19 mouse cellular contexts compared by ENCODE assay signal in genomic region chr12:3680721-3681120, GRCm38 (mm10).
"Had no signal": no experiment of that assay in that cellular context is flagged by ENCODE, and none has a peak within 500 bp of the region (broad histone marks: within the 10 kb centered on the region; RNA-seq: fewer than 3 reads in every experiment).

No protein-coding gene starts in this region.

- H3K4me2 ChIP-seq: lung, embryonic 14.5 days; midbrain, embryonic 12.5 days; neural tube, embryonic 13.5 days; neural tube, embryonic 15.5 days had no signal

- H3K36me3 ChIP-seq: midbrain, embryonic 10.5 days; midbrain, embryonic 12.5 days; neural tube, embryonic 13.5 days; neural tube, embryonic 15.5 days had no signal

- H3K27me3 ChIP-seq: midbrain, embryonic 12.5 days; neural tube, embryonic 13.5 days; neural tube, embryonic 15.5 days had no signal

- H3K27ac ChIP-seq: midbrain, embryonic 10.5 days; midbrain, embryonic 12.5 days; neural tube, embryonic 13.5 days; neural tube, embryonic 15.5 days had no signal

- DNase-seq: lung, adult 18-20 months; lung, embryonic 14.5 days; lung, postnatal 10 days; lung, postnatal 4 days; midbrain, embryonic 14.5 days; retina, postnatal 1 day; right cerebral cortex, adult 18-20 months; right cerebral cortex, postnatal 25 days; right cerebral cortex, postnatal 4 days; spleen, adult 18-20 months; thymus, adult 18-20 months; thymus, postnatal 14 days; thymus, postnatal 36 days had no signal

- H3K9ac ChIP-seq: lung, embryonic 14.5 days; midbrain, embryonic 12.5 days; neural tube, embryonic 13.5 days; neural tube, embryonic 15.5 days had no signal

- H3K9me3 ChIP-seq: midbrain, embryonic 10.5 days; midbrain, embryonic 12.5 days; neural tube, embryonic 13.5 days; neural tube, embryonic 15.5 days had no signal

- ATAC-seq: midbrain, embryonic 16.5 days had no signal

- H3K4me3 ChIP-seq: midbrain, embryonic 10.5 days; midbrain, embryonic 12.5 days; myocyte; neural tube, embryonic 13.5 days; neural tube, embryonic 15.5 days had no signal

- H3K4me1 ChIP-seq: midbrain, embryonic 10.5 days; midbrain, embryonic 12.5 days; neural tube, embryonic 13.5 days; neural tube, embryonic 15.5 days had no signal
